Mouse (Mus musculus): Measurements from ENCODE around the gene Get4. TPM values are rescaled to one million over a fixed set of nuclear protein-coding genes. Genes with fewer than 3 reads are reported as not detected.

The Get4 gene
- 54.6 and 61.6 TPM in 2 replicates for polyA plus RNA-seq (2011; ENCODE audit: insufficient read length, low read depth, missing spikeins)

DNA sequence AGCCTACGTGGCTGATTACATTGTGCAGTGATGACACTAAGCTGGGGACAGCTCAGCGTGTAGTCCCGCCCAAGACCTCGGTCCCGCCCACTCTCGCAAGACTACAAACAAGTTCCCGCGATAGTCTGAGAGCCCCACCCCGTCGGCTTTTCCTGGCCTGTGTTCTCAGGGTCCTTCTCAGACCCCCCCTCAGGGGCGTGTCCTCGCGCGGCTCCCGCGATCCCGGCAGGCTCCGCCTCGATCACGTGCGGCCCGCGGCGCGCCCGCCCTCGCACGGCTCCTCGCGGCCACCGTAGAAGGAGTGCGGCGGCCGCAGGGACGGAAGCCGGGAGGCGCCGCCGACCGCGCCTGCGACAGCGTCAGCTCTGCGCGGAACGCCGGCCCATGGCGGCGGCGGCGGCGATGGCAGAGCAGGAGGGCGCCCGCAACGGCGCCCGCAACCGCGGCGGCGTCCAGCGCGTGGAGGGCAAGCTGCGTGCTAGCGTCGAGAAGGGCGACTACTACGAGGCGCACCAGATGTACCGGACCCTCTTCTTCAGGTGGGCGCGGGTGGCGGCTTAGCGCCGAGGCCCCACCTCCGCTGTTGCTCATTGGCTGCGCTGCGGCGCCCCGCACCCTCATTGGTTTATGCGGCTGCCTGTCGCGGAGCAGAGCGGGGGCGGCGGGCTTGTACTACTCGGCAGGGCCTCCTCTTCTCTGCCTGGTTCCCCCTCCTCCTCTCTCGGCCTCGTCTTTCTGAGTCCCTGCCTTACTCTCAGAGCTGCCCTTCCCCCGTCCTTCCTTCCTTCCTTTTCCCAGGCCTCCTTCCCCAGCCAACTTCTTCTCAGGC, at the start of gene Get4:
Gene Get4 (plus strand): TSS at position 244 of the 829 bp plus-strand sequence.
- Histone ChIP-seq H3K27ac (ENCODE audit: insufficient read depth, low read length) (peak within 1 kb of the TSS; percentile 82), H3K4me1 (ENCODE audit: control insufficient read depth, insufficient read depth, low read length) (peaks cover 10% of the 10 kb centered on the region), H3K4me3 (ENCODE audit: insufficient read depth, low read length) (peak within 1 kb of the TSS; percentile 87)
- TF ChIP-seq POLR2A (IDR thresholded peaks at IDR 0.05; ENCODE audit: low read depth, low read length) (peak; percentile 75), CTCF (IDR thresholded peaks at IDR 0.05; ENCODE audit: borderline replicate concordance, insufficient read depth, low read length) (no peak)

- peaks cover 11% of the 10 kb centered on the region for H3K4me1 ChIP-seq (ENCODE audit: control insufficient read depth, insufficient read depth, low read length)
Observed at GRCm38 (mm10) chr5:139203312-139203711, 48.8 kb upstream of the Get4 start.

GRCm38 (mm10) chr5:139206081-139206480, 46.0 kb upstream of the Get4 start:
- no peak overlapping the region for H3K27ac ChIP-seq (ENCODE audit: insufficient read depth, low read length)
- H3K4me1 ChIP-seq (ENCODE audit: control insufficient read depth, insufficient read depth, low read length) = peaks cover 6% of the 10 kb centered on the region; the same call in 1 of the 2 replicates
- no peak overlapping the region for H3K4me3 ChIP-seq (ENCODE audit: insufficient read depth, low read length)
- TF ChIP-seq POLR2A (IDR thresholded peaks at IDR 0.05; ENCODE audit: low read depth, low read length) (no peak), CTCF (IDR thresholded peaks at IDR 0.05; ENCODE audit: borderline replicate concordance, insufficient read depth, low read length) (no peak)

More at GRCm38 (mm10) chr5:139203312-139203711, 48.8 kb upstream of the Get4 start:
- Histone ChIP-seq H3K27ac (ENCODE audit: insufficient read depth, low read length) (no peak overlapping the region), H3K4me3 (ENCODE audit: insufficient read depth, low read length) (no peak overlapping the region)
- no peak for TF ChIP-seq POLR2A (IDR thresholded peaks at IDR 0.05; ENCODE audit: low read depth, low read length)
- TF ChIP-seq CTCF (IDR thresholded peaks at IDR 0.05; ENCODE audit: borderline replicate concordance, insufficient read depth, low read length) = no peak

DNA sequence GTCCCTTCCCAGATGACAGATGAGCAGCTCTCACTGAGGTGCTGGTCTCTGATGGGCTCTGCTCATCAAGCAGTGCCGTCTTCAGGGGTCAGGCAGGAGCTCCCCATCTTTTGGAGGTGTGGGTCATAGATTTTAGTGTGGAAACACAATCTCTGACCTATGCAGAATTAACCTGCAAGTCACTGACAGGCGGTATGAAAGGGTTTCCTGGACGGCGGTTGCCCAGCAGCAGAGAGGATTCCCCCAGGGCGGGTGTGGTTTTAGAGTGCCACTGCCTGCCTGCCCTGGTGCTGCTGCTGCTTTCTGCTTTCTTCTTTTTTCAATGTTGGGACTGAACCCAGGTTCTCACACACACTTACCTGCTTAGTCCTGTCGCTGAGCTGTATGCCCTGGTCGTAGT, 45.6 kb upstream of the Get4 start:
- H3K27ac ChIP-seq (ENCODE audit: insufficient read depth, low read length) = no peak overlapping the region
- no peak overlapping the region for H3K4me3 ChIP-seq (ENCODE audit: insufficient read depth, low read length)
- TF ChIP-seq CTCF (IDR thresholded peaks at IDR 0.05; ENCODE audit: borderline replicate concordance, insufficient read depth, low read length) (no peak), POLR2A (IDR thresholded peaks at IDR 0.05; ENCODE audit: low read depth, low read length) (no peak)
- H3K4me1 ChIP-seq (ENCODE audit: control insufficient read depth, insufficient read depth, low read length) = peaks cover 3% of the 10 kb centered on the region; the same call in 1 of the 2 replicates

- H3K27ac ChIP-seq (ENCODE audit: insufficient read depth, low read length) = no peak overlapping the region
- TF ChIP-seq CTCF (IDR thresholded peaks at IDR 0.05; ENCODE audit: borderline replicate concordance, insufficient read depth, low read length) (no peak), POLR2A (IDR thresholded peaks at IDR 0.05; ENCODE audit: low read depth, low read length) (no peak)
- no peaks in the 10 kb centered on the region for H3K4me1 ChIP-seq (ENCODE audit: control insufficient read depth, insufficient read depth, low read length)
- no peak overlapping the region for H3K4me3 ChIP-seq (ENCODE audit: insufficient read depth, low read length)
Observed at GRCm38 (mm10) chr5:139208183-139208582, 43.9 kb upstream of the Get4 start.

DNA sequence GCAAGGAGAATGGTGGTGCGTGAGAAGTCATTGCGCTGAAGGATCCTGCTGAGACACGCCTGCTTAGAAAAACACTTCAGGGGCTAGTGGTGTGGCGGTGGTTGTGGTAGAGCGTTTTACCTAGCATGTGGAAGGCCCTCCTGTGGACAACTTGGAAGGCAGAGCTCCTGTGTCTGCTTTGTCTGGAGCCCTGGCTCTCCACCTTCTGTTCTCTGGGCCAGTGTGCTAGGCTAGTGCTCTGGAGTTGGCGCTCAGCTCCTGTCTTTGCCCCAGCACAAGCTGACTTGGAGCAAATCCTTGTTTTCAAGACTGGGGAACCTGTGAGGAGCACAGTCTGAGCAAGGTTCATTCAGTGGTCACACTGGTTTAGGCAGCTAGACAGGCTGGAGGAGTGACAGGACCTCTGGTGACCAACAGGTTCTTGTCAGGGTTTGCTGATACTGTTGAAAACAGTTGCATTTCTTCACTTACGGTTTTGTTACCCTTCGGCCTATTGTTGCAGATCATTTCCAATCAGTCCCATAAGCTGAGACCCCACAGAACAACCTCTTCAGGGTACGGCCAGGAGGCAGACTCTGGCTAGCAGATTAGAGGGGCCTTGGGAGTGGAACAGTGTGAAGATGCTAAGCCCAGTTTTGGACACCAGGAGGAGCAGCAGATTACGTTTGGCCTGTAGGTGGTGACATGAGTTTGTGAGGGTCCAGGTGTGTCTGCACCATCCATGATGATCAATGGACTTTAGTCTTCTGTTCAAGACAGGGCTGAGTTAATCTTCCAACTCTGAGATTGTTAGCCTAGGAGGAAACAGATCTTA, 43.0 kb upstream of the Get4 start:
- no peaks in the 10 kb centered on the region for H3K4me1 ChIP-seq (ENCODE audit: control insufficient read depth, insufficient read depth, low read length)
- no peak overlapping the region for H3K4me3 ChIP-seq (ENCODE audit: insufficient read depth, low read length)
- H3K27ac ChIP-seq (ENCODE audit: insufficient read depth, low read length) = no peak overlapping the region
- no peak for TF ChIP-seq POLR2A (IDR thresholded peaks at IDR 0.05; ENCODE audit: low read depth, low read length)
- TF ChIP-seq CTCF (IDR thresholded peaks at IDR 0.05; ENCODE audit: borderline replicate concordance, insufficient read depth, low read length) = peak; percentile 15; the same call in 1 of the 2 replicates

GRCm38 (mm10) chr5:139209685-139210026, 42.5 kb upstream of the Get4 start:
- Histone ChIP-seq H3K27ac (ENCODE audit: insufficient read depth, low read length) (no peak overlapping the region), H3K4me3 (ENCODE audit: insufficient read depth, low read length) (no peak overlapping the region), H3K4me1 (ENCODE audit: control insufficient read depth, insufficient read depth, low read length) (no peaks in the 10 kb centered on the region)
- no peak for TF ChIP-seq POLR2A (IDR thresholded peaks at IDR 0.05; ENCODE audit: low read depth, low read length)

GRCm38 (mm10) chr5:139211737-139212385, 40.3 kb upstream of the Get4 start:
- Histone ChIP-seq H3K4me1 (ENCODE audit: control insufficient read depth, insufficient read depth, low read length) (peaks cover 12% of the 10 kb centered on the region), H3K4me3 (ENCODE audit: insufficient read depth, low read length) (no peak overlapping the region), H3K27ac (ENCODE audit: insufficient read depth, low read length) (no peak overlapping the region)
- TF ChIP-seq CTCF (IDR thresholded peaks at IDR 0.05; ENCODE audit: borderline replicate concordance, insufficient read depth, low read length) = no peak
- TF ChIP-seq POLR2A (IDR thresholded peaks at IDR 0.05; ENCODE audit: low read depth, low read length) = no peak

- Histone ChIP-seq H3K4me1 (ENCODE audit: control insufficient read depth, insufficient read depth, low read length) (peaks cover 12% of the 10 kb centered on the region), H3K4me3 (ENCODE audit: insufficient read depth, low read length) (no peak overlapping the region), H3K27ac (ENCODE audit: insufficient read depth, low read length) (no peak overlapping the region)
- TF ChIP-seq CTCF (IDR thresholded peaks at IDR 0.05; ENCODE audit: borderline replicate concordance, insufficient read depth, low read length) = no peak
- TF ChIP-seq POLR2A (IDR thresholded peaks at IDR 0.05; ENCODE audit: low read depth, low read length) = no peak
Observed at GRCm38 (mm10) chr5:139214298-139214697, 37.8 kb upstream of the Get4 start.

All from embryonic fibroblast, embryonic 13.5 days (primary cell).